Mouse (Mus musculus) mature B cell (primary cell): Measurements from ENCODE around the gene Mycl.

Experiments used
- in situ Hi-C: fragments of 300-500 bp; cut with MboI; formaldehyde crosslinking; loops from 2 replicates; pipeline ENCODE4 v1.14.3; 2019

Gene Mycl

DNA sequence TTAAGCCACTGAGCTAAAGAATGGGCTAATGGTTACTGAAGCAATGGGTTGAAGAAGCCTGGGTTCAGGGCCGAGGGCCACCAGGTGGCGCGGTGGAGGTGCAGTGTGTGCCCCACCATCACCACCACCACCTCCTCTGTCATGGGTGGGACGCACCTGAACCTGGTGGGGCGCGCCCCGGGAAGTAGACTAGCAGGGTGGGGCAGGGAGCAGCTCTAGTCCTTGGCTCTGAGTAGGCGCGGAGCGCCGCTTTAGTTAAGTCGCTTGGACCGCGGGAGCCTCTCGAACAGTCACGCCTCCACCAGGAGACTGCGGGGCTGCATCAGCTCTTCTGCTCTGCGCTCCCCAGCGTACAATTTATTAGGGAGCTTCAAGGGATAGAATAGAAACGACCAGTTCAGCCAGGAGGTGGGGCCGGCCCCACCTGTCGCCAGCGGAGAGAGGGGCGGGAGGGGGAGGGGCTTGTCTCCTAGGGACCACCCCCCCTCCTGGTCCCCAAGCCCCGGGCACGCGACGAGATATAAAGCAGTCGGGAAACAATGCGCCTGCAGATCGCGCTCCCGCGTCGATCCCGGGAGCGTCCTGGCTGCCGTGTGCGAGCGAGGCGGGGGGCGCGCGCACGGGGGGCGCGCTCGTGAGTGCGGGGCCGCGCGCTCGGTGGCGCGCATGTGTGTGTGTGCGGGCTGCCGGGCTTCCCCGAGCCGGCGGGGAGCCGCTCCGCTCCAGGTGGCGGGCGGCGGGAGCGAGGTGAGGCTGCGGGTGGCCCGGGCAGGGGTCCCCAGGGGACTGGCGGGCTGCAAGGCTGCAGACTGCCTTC is at the start of gene Mycl:
TSS of gene Mycl (plus strand) at position 249 of the 817 bp plus-strand sequence.
- in situ Hi-C loops = loop anchor here (5.0 kb wide), 1 partner anchor 87 kb away; no protein-coding TSS in a partner anchor

DNA sequence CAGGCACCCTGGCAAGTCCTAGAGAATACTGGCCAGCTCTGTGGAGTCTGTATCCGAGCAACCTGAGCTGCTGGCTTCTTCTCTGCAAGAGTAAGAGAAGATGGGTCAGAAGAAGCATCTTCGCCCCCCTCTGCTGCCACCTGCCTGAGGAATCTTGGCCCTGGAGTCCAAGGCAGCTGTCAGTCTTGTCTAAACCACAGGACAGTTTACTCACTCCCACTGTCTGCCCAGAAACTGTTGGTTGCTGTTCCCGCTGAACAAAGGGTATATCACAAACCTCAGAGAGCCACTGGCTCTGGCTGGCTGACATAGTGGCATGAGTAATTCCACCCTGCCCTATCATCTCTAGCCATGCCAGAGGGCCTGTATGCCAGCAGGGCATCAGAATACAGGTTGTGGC is 48.2 kb upstream of the Mycl start:
- in situ Hi-C loops = no loop called here

DNA sequence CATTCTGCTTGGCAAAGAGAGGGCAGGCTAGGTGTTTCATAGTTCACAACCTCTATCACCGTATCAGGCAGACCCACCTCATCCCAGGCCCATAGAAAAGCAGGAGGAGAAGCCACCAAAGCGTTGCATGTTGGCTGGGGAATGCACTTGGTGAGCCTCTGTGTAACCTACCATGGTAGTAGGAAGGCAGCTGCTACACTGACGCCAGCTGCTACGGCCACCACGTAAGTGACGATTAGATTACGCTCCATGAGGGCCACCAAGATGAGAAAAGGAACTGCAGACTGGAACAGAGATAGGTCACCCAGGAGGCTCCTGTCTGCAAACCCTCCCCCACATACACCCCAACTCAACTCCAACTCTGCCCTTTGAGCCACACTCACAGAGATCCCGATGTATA is 46.4 kb upstream of the Mycl start:
- in situ Hi-C loops = no loop called here

DNA sequence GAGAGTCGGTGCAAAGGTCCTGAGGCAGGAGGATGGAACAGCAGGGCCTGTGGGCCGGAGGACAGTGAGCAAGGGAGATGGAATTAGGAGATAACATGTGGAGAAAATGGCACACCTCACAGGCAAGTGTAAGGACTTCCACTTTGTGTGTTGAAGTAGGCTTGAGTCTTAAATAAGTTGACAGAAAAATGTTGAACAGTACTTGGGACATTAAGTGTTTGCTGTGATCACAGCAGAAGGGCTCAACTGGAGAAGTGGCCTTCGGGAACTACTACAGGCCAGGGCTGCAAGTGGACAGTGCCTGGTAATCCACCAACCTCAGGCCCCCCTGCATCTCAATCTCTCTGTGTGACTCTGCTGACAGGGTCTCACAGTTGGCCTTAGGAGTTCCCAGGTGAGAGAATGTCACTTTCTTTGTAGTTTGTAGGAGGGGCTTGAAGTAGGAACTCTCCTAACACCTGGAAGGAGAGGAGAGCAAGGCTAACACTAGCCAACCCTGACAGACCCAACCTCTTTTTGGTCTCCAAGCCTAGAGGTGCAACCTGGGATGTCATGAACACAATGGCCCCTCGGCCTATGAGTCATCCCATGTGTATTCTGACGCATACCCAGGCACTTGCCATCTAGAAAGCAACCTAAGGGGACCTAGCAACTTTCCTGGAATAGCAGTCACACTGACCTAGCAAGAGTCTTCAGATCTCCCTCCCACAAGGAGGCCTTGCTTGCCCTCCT is 40.6 kb upstream of the Mycl start:
- in situ Hi-C loops = no loop called here

DNA sequence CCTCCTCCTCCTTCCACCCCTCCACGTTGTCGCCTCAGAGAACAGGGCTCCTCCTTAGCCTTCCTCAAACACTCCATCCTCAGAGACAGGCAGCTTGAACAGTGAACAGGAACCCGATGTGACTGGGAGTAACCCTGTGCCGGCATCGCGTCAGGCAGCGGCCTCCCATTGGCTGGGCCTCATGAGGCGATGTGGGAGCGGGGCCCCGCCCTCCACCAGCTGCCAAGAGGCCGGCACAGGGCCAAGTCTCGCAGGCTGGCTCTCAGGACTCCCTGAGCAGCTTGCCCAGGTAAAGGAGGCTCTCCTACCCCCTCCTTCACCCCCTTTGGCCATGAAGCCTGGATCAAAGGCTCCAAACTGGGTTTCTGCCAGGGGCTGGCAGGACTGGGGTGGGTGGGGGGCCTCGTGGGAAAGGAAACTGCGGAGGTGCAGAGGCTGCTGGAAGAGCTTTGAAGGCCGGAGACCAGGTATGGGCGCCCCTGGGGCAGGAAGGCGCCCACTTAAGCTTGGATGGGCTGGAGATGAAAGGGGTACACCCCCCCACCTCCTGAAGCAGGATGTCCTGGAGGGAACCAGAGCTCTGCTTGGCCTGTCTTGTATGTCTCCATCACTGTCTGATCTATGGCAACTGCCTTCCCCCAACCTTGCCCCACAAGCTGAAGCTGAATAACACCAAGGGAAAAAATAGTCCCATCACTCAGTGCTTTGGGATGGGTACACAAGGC is 39.9 kb upstream of the Mycl start:
- in situ Hi-C loops = no loop called here

DNA sequence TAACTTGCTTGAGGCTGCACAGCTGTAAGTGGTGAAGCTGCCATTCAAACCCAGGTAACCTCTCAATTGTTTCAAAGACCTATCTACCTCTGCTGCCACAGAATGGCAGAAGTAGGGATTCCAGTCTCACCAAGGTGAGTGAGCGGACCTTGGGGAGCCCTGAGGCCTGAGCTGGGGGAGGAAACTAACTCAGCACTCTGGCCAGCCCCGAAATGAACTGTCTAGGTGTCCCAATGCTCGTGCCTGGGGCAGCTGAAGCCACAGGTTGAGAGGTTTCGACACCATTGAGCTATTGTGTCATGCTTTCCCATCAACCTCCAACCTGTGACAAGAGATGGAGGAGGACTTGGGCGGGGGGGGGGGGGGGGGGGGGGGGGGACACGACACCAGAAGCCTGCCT is 39.2 kb upstream of the Mycl start:
- in situ Hi-C loops = no loop called here

DNA sequence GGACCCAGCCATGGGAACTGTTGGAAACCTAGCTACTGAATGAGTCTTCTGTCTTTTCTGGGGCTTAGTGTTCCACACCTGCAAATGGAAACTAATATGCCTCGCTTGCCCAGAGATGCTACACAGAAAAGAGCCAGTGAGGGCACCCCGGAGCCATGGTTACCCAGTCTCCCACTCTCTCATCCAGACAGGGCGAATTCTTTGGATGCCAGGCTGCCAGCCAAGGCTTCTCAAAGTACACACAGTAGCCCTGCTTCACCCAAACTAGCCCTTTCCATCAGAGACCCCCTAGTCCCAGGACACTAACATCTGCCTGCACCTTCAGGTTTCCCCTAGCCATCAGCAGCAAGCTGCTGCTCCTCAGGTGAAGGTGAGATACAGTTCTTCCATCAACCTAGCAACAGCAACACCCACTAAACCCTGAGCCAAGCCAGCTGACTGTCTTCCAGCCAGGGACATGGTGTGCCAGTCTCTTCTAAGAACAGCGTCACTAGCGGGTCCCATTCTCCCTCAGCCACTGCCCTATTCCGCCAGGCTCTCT is 36.9 kb upstream of the Mycl start:
- in situ Hi-C loops = no loop called here

DNA sequence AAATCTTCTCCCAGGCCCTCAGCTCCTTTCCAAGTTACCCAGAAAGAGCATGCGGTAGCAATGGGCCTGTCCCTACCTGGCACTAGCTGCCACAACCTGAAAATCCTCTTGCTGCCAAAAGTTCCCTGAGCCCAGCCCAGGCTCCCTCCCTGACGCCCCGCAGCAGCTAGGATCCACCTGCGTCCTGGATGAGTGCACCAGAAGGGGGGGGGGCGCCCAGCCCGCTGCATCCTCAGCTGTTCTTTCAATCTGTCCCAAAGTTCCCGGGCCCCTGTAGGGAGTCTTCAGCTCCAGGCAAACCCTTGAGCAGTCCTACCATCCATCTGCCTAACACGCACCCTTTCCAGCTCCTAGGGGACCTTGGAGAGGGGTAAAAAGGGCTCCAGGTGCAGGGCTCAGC is 35.6 kb upstream of the Mycl start:
- in situ Hi-C loops = no loop called here

DNA sequence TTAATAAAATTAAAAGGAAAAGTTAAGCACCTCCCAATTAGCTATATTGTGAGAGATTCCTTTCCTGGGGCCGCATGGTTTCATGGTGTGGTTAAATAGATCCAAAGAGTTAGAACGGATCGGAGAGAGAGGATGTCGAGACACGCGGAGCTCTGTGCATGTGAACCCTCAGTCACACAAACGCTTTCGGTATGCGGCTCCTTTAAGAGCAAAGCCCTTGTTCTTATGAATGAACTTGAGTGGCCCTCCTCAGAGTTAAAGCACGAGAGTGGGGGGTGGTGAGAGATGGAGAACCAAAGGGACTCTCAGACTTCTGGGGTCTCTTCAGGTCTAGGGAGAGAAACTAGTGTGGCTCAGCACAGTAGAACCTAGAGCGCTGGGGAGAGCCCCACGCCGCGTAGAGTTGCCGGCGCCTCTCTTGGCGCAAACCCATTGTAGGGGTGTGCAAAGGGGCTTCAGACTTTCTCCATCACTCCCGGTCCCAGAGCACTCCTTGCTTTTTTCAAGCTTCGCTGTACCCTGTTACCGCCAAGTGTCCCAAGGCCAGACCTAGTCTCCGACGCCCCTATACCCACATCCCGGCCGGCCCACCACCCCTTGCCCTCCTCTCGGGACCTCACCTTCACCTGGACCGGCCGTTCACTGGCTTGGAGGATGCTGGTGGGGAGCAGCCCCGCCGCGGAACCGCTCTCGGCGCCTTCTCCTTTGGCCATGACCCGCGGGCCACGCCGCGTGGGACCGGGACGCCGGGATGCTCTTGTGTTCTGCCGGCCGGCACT is 34.9 kb upstream of the Mycl start:
- in situ Hi-C loops = no loop called here

DNA sequence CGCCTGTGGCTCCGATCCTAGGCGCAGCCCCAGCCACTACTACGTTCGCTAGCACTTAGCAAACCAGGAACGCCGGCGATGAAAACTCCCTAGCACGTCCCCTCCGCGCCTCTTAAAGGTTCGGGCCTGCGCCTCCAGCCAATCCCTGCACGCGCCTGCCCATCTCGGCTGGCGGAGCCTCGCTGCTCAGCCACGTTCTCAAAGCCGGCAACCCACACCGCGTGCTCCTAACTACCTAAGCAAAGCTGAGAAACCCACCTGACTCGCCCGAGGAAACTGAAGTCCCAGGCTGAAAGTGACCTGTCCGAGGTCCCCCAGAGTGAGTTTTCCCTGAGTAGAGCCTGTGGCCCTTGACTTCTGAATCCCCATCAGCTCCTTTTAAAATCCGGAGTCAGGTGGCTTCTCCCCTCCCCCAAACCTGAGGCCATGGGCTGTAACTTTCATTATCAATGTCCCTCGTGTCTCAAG is 34.3 kb upstream of the Mycl start, which contains the start of gene Mfsd2a:
TSS of gene Mfsd2a (minus strand) at position 89 of the 468 bp plus-strand sequence.
- in situ Hi-C loops = no loop called here

DNA sequence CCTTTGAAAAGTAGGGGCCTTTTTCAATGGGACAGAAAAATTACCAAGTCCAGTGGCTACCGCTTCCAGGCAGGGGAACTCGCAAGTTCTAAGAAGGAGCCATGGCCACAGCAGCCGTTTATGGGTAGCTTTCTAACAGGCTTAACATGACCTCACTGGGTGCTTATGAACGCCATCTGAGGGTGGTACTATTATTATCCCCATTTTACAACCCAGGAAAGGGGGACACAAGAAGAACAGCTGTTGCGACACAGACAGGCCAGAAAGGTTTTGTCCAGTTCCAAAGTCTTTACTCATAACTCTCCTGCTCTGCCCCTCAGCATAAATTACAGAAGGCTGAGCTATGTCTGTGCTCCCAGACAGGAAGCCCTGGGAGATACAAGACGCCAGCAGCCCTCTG is 33.9 kb upstream of the Mycl start:
- in situ Hi-C loops = no loop called here

DNA sequence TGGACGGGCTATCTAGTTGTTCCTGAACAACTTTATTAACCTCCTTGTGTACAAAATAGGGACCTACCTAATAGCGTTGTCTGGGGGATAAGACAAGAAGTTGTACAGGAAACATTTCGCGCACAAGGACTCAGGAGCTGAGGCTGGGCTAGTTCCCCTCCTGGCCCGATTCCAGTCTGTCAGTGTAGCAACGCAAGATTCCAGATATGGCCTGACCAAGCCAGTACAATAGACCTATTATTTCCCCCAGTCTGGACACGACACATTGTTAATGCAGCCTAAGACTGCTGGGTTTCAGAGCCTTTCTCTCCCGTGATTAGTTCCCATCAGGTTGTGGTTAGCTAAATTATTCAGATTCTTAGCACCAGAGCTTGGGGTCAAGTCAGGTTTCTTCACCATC is 32.7 kb upstream of the Mycl start:
- in situ Hi-C loops = no loop called here

DNA sequence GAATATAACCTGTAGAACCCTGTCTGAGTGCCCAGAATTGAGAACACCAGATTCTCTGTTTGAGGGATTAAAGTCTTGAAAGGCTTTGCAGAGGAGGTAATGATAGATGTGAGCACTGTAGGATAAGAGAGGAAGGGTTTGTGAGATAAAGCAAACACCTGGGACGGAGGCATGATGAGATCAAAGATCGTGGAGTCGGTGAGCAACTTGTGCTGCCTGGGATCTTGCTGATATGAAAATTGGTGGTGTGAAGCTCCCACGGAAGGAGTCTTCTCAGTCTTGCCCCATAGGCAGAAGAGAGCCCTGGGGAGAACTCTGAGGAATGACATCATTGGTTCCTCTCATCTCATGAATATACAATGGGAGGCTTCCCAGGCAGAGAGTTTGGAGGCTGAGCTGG is 27.3 kb upstream of the Mycl start:
- in situ Hi-C loops = no loop called here

DNA sequence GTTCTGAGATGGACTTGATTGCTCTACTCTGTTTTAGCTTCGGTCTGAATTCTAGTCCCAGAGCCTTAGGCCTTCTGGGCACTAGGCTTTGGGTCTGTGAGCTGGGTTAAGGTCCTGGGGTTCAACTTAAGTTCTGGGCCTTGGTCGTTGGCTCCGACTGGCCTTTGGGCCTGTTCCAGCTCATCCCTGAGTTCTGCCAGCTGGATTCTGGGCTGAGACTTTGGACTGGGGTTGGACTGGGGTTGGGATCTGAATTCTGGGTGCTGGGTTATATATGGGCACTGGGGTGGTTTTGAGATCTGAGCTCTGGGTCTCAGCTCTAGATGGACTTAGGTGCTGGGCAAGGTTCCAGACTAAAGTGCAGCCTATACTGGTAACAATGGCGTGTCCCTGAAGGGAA is 24.3 kb upstream of the Mycl start:
- in situ Hi-C loops = no loop called here

DNA sequence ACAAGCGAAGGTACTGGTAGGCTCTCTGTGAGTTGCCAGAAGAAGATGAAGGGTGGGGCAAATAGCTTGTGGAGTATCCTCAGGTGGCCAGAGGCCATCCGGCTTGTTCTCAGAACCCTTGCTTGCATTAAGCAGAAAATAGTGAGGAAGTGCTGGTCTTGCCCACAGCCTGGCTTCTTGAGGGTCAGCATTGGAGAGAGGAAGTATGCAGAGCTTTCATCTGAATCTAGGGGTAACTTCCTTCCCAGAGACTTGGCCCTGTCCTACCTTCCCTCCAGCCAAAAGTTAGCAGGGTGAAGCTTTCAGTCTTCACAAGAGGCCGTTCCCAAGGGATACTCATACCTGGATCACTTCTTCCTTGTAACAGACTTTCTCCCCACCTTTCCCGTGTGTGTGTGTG is 23.8 kb upstream of the Mycl start:
- in situ Hi-C loops = no loop called here

DNA sequence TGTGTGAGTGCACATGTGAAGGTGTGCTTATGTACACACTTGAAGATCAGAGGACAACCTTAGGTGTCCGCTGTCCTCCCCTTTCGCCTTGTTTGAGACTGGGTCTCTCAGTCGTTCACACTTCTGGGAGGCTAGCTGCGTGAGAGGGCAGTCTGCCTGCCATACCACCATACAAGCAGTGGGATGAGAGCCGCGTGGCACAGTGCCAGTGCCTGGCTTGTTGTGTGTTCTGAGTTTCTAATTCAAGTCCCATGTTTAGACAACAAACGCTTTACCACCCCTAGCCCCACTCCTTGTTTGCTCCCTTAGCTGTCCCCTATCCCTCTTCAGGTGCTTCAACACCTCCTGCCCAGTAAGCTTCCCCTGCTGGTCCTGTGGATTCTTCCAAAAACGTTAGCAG is 23.4 kb upstream of the Mycl start:
- in situ Hi-C loops = no loop called here

DNA sequence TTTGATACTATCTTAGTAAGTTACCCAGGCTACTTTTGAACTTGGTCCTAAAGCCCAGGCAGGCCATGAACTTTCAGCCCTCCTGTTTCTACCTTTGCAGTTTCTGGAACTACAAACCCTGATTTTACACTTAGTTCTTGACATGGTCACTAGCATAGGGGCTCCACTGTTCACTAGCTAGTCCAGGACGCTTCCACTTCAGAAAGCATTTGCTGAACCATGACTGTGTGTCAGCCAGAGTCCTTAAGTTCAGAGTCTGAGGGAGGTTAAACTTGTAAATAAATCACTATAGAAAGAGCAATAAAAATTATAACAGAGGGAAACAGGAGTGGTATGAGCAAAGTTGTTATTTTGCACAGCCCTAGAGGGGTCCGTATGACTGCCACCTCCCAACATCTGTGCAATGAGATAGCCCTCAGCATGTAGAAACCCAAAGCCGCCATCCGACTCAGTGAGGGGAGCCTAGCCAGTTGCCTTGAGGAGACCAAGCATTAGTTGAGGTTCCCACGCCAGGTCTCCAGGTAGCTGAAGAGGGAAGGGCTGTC is 20.4 kb upstream of the Mycl start:
- in situ Hi-C loops = no loop called here

DNA sequence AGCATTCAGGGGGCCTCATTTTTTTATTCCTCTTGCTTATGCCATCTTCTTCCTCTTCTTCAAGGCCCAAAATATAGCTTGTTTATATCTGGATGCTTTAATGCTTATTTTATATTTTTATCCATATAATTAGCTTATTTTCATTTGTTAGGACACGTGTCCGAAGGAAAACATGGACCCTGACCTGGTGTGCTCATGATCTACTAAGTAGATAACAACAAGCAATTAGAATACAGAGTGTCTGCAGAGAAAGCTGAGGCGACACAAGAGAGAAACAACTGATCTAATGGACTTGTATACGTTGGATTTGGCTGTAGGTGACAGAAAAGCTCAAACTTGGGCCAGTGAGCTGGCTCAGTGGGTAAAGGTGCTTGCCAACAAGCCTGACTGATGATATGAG is 18.6 kb upstream of the Mycl start:
- in situ Hi-C loops = no loop called here

DNA sequence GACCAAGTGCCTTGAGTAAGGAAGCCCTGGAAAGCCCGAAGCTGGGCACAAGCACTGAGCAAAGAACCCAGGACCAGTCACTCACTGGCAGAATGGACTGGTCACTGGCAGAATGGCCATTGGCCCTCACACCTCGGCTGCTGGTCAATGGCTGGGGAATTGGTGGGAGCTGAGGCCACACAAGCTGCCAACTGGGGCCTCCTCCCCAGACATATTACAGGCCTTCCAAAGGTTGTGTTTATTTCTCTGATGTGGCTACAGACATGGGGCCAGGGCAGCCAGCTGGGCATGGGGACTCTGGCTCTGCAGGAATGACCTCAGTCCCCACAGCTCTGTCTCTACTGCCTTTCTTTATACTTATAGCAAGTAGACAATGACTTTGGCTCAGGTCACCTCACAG is 16.6 kb upstream of the Mycl start:
- in situ Hi-C loops = no loop called here

DNA sequence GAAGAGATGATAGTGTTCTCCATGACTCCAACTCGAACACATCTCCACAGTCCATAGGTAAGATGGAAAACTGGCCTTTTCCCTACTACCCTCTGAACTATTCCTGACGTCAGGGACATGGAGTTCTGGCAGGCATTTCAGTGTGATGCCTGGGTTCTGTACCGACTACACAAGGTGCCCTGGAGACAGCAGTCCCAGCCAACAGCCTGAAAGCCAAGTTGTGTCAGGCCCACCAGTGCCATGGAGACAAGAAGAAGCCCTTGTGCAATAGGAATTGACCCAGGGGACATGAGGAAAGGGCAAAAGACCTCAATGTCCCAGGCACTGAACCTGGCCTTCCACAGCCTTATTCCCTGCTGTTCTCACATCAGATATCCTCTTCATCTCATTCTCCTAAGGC is 15.6 kb upstream of the Mycl start:
- in situ Hi-C loops = loop anchor here (10.0 kb wide), 1 partner anchor 65 kb away; no protein-coding TSS in a partner anchor

DNA sequence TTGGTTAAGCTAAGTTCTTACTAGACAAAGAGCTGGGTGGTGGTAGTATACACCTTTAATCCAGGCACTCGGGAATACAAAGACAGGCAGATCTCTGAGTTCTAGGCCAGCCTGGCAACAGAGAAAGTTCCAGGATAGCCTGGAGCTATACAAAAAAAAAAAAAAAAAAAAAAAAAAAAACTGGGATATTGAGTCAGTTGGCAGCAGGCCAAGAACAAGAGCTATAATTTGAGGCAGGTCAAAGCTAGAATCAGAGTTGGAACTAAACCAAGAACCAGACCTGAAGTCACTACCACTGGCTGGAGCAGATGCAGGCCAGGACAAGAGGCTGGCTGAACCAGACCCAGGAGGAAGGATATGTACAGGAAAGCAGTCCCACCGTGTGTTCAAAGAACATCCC is 14.8 kb upstream of the Mycl start:
- in situ Hi-C loops = loop anchor here (10.0 kb wide), 1 partner anchor 66 kb away; no protein-coding TSS in a partner anchor
